Mouse (Mus musculus) v-Abl transformed pro-B cells (cell line): Measurements from ENCODE around the gene Rin3.

Experiments used
- in situ Hi-C, 2 experiments: fragments of 400-800 bp; cut with MboI; formaldehyde crosslinking; loops; one replicate each; pipeline ENCODE4 v1.15.1; 2025; ENCODE audit not compliant: unreplicated experiment in 2 of 2

Gene Rin3

GRCm38 (mm10) chr12:102365016-102365415 is 82.2 kb downstream of the Rin3 start:
- in situ Hi-C loops = no loop called here

DNA sequence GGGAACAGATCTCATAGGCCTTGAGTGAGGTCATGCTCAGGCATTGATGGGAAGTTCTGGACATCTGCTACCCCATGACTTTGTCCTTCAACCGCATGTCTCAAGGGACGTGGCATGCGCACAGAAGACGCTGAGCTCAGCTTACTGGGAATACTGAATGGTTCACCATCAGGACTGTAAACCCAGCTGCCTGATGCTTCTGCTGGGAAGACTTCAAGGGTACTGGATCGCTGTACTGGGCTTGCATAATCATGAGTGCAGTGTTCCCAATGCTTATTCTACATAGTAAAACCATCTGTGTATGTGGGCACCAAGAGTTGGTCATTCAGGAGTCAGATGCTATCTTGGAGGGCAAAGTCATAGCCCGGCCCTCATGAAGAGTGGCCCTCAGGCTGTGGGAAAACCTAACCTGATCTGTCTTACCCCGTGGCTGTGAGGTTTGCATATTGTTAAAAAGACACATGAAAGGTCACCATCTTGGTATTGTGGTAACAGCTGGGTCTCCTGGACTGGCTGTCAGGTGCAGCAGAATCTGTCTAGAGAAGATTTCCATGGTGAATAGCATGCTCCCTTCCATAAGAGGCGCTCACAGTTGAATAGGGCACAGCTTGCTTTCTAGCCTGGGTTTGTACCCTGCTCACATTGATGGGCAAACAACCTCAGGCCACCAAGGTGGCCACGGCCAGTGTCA is 83.4 kb downstream of the Rin3 start:
- in situ Hi-C loops = no loop called here

GRCm38 (mm10) chr12:102367075-102367474 is 84.2 kb downstream of the Rin3 start:
- in situ Hi-C loops = no loop called here

- in situ Hi-C loops = no loop called here
These were observed 85.2 kb downstream of the Rin3 start for GRCm38 (mm10) chr12:102368066-102368465.

GRCm38 (mm10) chr12:102368556-102368955 is 85.7 kb downstream of the Rin3 start:
- in situ Hi-C loops = no loop called here

DNA sequence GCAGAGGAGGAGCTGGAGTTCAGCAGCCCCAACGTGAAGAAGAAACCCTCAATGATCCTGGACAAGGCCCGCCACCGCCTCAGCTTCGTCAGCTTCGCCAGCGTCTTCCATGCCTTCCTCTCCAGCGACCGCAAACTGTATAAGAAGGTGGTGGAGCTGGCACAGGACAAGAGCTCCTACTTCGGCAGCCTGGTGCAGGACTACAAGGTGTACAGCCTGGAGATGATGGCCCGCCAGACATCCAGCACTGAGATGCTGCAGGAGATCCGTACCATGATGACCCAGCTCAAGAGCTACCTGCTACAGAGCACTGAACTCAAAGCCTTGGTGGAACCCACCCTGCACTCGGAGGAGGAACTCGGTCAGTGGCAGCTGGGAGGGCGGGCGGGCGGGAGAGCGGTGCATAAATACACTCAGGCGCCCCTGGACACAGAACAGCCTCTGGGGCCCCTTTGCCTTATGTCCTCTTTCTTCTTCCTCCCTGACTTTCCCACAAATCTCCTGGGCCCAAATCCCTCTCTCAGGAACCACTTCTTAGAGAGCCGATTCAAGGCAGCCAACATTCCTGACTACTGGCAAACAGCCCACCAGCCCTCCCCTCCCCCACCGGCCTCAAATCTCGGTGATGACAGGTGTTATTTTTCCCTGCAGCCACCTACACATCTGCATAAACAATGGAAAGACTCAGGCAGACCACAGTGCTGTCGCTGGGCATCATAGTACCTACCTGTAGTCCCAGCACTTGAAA is 86.8 kb downstream of the Rin3 start:
- in situ Hi-C loops = no loop called here

- in situ Hi-C loops = no loop called here
These were observed 88.2 kb downstream of the Rin3 start for GRCm38 (mm10) chr12:102370931-102371500.

GRCm38 (mm10) chr12:102372322-102372721 is 89.5 kb downstream of the Rin3 start:
- in situ Hi-C loops = no loop called here

- in situ Hi-C loops = loop anchor here (5.0 to 10.0 kb wide), 6 partner anchors 100 to 1447 kb away; partner anchors contain the start of gene Rin3 (in 1 of the 2)
These were observed 99.3 kb downstream of the Rin3 start for GRCm38 (mm10) chr12:102382180-102382579.

GRCm38 (mm10) chr12:102383288-102383687 is 100.4 kb downstream of the Rin3 start:
- in situ Hi-C loops = loop anchor here (5.0 to 10.0 kb wide), 6 partner anchors 101 to 1448 kb away; partner anchors contain the start of gene Rin3 (in 1 of the 2)

- in situ Hi-C loops = loop anchor here (5.0 to 10.0 kb wide), 7 partner anchors 103 to 1450 kb away; partner anchors contain the start of gene Rin3 (in 1 of the 2)
These were observed 102.0 kb downstream of the Rin3 start for GRCm38 (mm10) chr12:102384819-102385218.

- in situ Hi-C loops = loop anchor here (5.0 to 10.0 kb wide), 4 partner anchors 203 to 1453 kb away; no protein-coding TSS in a partner anchor
These were observed 104.5 kb downstream of the Rin3 start for GRCm38 (mm10) chr12:102387219-102387917.

- in situ Hi-C loops = loop anchor here in 1 of 2 experiments (10.0 kb wide), 1 partner anchor 335 kb away; no protein-coding TSS in a partner anchor
These were observed 107.2 kb downstream of the Rin3 start for GRCm38 (mm10) chr12:102390042-102390441.

- in situ Hi-C loops = loop anchor here in 1 of 2 experiments (10.0 kb wide), 1 partner anchor 334 kb away; no protein-coding TSS in a partner anchor
These were observed 108.3 kb downstream of the Rin3 start for GRCm38 (mm10) chr12:102391109-102391508.

- in situ Hi-C loops = loop anchor here in 1 of 2 experiments (10.0 kb wide), 1 partner anchor 333 kb away; no protein-coding TSS in a partner anchor
These were observed 109.1 kb downstream of the Rin3 start for GRCm38 (mm10) chr12:102391982-102392381.

DNA sequence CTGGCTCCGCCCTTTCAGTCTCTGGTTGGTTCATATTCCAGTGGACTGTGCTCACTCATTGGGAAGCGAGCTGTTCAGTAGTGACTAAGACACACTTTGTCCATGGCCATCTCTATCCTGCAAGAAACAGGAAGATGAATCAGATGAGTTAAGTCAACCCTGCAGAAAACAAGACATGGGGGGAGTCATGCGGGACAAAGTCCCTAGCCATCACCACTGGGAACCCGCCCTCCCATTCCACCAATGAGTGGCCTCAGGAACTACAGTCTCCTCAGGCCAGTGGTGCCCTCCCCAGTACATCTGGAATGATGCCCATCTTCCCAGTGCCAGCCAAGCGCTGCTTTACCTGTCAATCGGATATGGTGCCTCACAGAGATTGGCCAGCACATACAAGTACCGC is 111.6 kb downstream of the Rin3 start:
- in situ Hi-C loops = loop anchor here in 1 of 2 experiments (10.0 kb wide), 1 partner anchor 330 kb away; no protein-coding TSS in a partner anchor

- in situ Hi-C loops = loop anchor here (5.0 to 10.0 kb wide), 3 partner anchors 57 to 329 kb away; no protein-coding TSS in a partner anchor
These were observed 112.7 kb downstream of the Rin3 start for GRCm38 (mm10) chr12:102395537-102395936.

GRCm38 (mm10) chr12:102395998-102396991 is 113.4 kb downstream of the Rin3 start:
- in situ Hi-C loops = loop anchor here (5.0 to 10.0 kb wide), 3 partner anchors 56 to 329 kb away; no protein-coding TSS in a partner anchor

DNA sequence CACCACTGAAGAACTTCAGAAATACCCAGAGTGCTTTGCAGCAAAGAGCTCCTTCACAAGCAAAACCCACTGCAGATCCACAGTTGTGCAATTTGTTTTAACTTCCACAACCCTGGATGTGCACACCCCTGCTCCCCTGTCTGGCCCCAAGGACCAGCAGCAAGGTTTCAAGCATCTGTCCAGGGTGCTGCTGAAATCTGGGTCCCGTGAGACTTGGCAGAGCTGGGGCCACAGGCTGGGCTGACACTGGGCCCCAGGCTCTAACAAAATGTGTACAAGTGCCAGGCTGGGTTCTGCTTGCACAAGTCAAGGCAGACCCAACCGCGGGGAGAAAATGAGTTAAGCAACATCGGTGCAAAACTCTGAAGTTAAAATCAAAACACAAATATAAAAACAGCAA is 115.7 kb downstream of the Rin3 start:
- in situ Hi-C loops = loop anchor here (5.0 to 10.0 kb wide), 3 partner anchors 54 to 326 kb away; no protein-coding TSS in a partner anchor
